Mouse (Mus musculus): ENCODE data around the gene Mmrn2. TPM values are rescaled to one million over a fixed set of nuclear protein-coding genes. Genes with fewer than 3 reads are reported as not detected.

Mmrn2 gene
- polyA plus RNA-seq, 1 experiment from 2014 or later, result 6.2 TPM

Other genes with a start within 250 kb of the Mmrn2 start
- not detected in 2 replicates for gene Npy4r, start 223.0 kb upstream of the Mmrn2 start, polyA plus RNA-seq (2016; fragmentation: Nextera tagmentation; extraction: Ambion mirVana)
- gene Gprin2, start 173.8 kb upstream of the Mmrn2 start, polyA plus RNA-seq (2016; fragmentation: Nextera tagmentation; extraction: Ambion mirVana), result 0.32 and 0.33 TPM in 2 replicates
- 0.06 and 0.10 TPM in 2 replicates for gene Syt15, start 155.9 kb upstream of the Mmrn2 start, polyA plus RNA-seq (2016; fragmentation: Nextera tagmentation; extraction: Ambion mirVana)
- gene Shld2, start 65.0 kb upstream of the Mmrn2 start, polyA plus RNA-seq (2016; fragmentation: Nextera tagmentation; extraction: Ambion mirVana), result 8.4 and 9.8 TPM in 2 replicates
- 63.9 and 65.8 TPM in 2 replicates for gene Glud1, start 64.7 kb upstream of the Mmrn2 start, polyA plus RNA-seq (2016; fragmentation: Nextera tagmentation; extraction: Ambion mirVana)
- not detected in 2 replicates for gene Fam25c, start 20.0 kb upstream of the Mmrn2 start, polyA plus RNA-seq (2016; fragmentation: Nextera tagmentation; extraction: Ambion mirVana)
- gene Sncg, start 676 bp upstream of the Mmrn2 start, polyA plus RNA-seq (2016; fragmentation: Nextera tagmentation; extraction: Ambion mirVana), result 1.3 and 2.2 TPM in 2 replicates
- gene Bmpr1a, start 127.9 kb downstream of the Mmrn2 start, polyA plus RNA-seq (2016; fragmentation: Nextera tagmentation; extraction: Ambion mirVana), result 44.5 and 47.6 TPM in 2 replicates
- gene 9230112D13Rik, start 147.3 kb downstream of the Mmrn2 start, polyA plus RNA-seq (2016; fragmentation: Nextera tagmentation; extraction: Ambion mirVana), result not detected in 2 replicates
- 0.05 and 0.06 TPM in 2 replicates for gene Ldb3, start 213.2 kb downstream of the Mmrn2 start, polyA plus RNA-seq (2016; fragmentation: Nextera tagmentation; extraction: Ambion mirVana)
- 0.47 and 1.0 TPM in 2 replicates for gene Opn4, start 224.7 kb downstream of the Mmrn2 start, polyA plus RNA-seq (2016; fragmentation: Nextera tagmentation; extraction: Ambion mirVana)

All from forebrain, embryonic 10.5 days (tissue).